Mouse (Mus musculus): ENCODE data around the gene Gm49601.
A peak's percentile ranks its signal among the peaks of the same experiment; 100 is the strongest.

Gene Gm49601

GRCm38 (mm10) chr16:18629390-18630231, 3.4 kb upstream of the Gm49601 start, which contains the start of gene Sept5:
TSS of gene Sept5 (minus strand) at chr16:18629954.
- DNase-seq (ENCODE audit: low spot score): peak; percentile 42

GRCm38 (mm10) chr16:18628948-18629340, 2.7 kb upstream of the Gm49601 start:
- DNase-seq (ENCODE audit: low spot score): no peak

DNA sequence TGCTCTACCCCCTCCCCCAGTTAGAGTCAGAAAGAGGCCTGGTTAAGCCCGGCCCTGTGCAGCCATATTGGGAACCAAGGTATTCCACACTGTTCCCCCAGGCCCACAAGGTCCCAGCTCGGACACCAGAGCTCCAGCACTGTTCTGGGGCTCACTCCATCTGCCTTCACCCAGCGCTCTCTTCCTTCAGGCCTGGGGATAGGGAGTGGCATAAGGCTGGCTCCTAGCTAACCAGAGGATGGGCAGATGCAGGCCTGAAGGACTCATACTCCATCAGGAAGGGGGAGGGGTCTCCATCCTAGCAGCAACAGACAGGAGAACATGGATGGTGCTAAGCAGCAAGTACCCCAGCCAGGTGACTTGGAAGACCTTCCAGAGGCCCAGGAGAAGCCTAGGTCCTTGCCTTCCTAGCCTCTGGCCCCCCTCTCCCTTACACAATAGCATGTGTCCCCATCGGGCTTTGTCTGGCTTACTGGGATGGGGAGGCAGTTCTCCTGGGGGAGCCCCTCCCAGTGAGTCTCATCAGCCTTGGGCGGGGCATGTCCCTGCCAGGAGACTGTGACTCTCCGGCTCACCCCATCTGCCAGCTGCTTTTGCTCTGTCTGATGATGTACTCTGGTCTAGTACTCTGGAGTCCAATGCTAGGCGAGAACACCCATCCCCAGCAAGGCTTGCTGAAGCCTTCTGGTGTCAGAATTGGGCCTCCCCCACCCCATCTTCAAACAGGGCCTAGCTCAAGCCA, 2.1 kb upstream of the Gm49601 start:
- DNase-seq (ENCODE audit: low spot score): no peak

DNA sequence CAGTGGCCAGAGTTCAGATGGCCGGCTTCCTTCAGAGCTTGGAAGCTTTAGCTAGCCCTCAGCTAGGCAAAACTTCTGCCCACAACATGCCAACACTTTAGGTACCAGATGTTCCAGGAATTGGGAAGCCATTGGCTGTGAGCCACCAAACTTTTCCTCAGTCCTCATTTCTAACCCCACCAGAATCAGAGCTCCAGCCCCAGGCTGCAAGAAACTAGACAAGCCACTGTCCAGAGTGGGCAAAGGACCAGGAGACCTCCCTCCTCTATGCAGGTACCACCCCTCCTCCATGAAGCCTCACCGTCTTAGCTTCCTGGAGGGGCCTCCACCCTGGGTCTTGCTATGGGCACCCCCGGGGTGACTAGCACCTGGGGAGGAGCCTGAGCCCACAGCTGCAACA, 936 bp upstream of the Gm49601 start:
- DNase-seq (ENCODE audit: low spot score): no peak

DNA sequence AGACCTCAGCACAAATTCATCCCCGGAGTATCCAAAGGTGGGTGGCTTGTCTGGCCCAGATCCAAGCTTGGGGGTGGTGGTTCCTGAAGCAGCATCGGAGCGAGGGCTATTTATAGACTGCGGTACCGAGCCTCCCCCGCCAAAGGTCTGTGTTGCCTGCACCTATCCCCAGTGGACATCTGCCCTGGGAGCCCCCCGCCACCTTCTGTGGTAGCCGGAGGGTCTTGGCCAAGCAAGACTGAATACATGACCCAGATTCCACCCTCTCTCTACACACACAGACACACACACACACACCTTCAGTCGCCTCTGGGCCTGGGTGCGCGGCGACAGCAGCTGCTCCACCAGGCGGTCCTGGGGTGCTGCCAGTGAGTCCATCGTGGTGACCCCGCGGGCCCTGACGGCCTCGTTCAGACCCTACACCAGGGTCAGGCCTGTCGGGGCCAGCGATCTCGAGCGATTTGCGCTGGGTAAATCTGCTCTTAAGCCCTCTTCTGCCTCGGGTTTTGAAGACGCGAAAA, 376 bp downstream of the Gm49601 start:
- DNase-seq (ENCODE audit: low spot score): no peak

- DNase-seq (ENCODE audit: low spot score): no peak
Observed at GRCm38 (mm10) chr16:18625097-18625496, 1.1 kb downstream of the Gm49601 start.

DNA sequence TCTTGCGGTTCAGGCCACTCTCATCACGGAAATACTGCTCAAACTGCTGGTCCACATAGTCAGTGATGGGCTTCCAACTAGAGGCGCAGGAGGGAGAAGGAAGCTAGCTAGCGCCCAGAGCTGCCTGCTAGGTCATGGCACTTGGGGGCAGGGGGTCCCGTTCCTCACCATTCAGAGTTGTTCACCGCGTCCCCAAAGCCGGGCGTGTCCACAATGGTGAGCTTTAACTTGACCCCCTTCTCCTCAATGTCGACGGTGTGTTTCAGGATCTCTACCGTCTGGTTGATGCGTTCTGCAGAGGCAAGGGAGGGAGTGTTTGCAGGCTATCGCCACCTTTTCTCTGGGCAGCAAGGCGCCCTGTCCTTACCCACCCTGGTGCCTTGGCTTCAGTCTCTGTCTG, 1.6 kb downstream of the Gm49601 start:
- DNase-seq (ENCODE audit: low spot score): no peak

DNA sequence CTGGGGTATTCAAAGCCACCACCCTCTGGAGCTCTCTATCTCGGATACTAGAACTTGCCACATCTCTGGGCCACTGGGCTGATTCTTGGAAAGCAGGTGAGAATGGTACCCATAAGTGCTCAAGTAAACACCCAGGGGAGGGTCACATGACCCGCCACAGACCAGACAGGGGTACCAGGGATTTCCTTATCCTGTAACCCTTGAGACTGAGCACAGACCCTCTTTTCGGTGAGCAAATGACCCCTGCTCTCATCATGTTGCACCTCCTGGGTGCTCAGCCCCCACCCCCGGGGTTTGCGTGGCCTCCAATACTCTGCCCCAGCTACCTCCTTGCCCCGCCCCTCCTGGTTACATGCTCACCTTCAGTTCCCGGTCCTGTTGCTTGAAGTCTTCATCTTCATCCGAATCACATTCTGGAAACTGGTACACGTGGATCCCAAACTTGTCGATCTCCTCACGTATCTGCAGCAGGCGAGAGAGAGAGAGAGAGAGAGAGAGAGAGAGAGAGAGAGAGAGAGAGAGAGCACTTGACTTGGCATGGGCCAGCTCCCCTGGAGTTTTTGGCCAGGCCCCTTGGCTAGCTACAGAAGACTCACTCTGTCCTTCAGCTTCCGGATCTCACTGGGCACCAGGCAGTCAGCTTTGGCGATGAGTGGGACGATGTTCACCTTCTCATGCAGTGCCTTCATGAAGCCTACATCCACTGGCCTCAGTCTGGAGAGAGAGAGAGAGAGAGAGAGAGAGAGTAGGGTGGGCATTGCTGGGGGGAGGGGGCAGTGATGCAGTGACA, 2.3 kb downstream of the Gm49601 start:
- DNase-seq (ENCODE audit: low spot score): no peak

DNA sequence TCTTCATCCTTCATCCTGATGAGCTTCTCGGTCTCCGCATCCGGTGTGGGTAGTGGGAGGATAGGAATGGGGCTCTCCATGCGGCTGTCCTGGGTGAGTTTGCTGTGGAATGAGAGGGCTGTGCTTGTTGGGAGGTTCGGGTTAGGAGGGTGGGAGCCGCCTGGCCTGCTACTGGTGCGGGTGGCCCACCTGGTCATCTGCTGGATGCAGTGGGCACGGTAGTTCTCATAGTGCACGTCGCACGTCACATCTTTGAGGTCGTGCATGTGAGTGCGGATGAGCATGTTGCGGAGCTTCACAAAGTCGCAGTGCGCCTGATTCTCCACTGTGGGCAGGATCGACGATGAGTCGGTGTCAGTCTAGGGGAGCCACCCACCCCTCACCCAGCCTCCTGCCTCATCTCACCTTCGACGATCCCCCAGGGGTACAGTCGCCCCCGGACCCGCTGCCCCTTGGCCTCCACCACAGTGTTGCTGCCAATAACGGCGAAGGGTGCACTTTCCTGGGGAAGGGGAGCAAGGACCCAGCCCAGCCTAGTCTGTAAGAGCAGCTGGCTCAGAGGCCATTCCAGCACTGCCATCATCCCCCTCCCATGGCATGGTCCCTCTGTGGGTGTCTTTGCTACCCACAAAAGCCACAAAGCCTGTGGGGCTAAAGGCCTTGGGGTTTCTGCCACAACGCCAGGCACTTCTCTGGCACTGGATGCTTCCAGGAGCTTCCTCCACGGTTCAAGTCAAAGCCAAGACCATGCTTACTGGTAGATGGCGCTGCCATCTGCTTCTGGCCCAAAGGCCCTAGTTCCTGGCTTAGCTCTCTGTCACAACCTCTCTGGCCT, 3.1 kb downstream of the Gm49601 start:
- DNase-seq (ENCODE audit: low spot score): no peak

GRCm38 (mm10) chr16:18622019-18622418, 4.2 kb downstream of the Gm49601 start, which contains the start of gene Gp1bb:
TSS of gene Gp1bb (minus strand) at chr16:18622403.
- DNase-seq (ENCODE audit: low spot score): no peak

DNA sequence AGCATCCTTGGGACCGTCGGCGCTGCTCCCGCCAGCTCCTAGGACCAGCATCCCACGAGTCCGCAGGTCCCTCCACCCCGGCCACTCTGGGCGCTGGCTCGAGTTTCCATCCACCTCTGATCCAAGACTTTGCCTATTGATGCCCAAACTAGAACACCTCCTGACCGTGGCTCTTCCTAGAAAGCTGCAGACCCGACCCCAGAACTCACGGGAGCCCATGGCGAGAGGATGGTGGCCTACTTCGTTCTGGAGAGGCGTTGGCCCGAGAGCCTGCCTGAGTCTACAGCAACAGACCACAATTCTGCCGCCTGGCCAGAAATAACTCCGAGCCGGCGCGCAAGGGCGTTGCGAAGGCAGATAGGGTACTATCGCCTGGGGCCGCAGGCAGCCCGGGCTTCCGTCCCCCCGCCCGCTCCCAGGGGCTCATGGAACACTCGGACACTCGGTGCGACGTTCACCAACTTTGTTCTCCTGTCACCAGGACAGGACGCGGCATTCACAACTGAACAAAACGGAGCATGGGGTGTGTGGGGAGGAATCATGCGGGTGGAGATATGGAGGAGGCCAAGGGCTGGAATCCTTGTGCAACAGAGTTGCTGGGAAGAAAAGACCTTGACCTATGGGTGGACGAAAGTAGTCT, 4.7 kb downstream of the Gm49601 start:
- no peak for DNase-seq (ENCODE audit: low spot score)

DNA sequence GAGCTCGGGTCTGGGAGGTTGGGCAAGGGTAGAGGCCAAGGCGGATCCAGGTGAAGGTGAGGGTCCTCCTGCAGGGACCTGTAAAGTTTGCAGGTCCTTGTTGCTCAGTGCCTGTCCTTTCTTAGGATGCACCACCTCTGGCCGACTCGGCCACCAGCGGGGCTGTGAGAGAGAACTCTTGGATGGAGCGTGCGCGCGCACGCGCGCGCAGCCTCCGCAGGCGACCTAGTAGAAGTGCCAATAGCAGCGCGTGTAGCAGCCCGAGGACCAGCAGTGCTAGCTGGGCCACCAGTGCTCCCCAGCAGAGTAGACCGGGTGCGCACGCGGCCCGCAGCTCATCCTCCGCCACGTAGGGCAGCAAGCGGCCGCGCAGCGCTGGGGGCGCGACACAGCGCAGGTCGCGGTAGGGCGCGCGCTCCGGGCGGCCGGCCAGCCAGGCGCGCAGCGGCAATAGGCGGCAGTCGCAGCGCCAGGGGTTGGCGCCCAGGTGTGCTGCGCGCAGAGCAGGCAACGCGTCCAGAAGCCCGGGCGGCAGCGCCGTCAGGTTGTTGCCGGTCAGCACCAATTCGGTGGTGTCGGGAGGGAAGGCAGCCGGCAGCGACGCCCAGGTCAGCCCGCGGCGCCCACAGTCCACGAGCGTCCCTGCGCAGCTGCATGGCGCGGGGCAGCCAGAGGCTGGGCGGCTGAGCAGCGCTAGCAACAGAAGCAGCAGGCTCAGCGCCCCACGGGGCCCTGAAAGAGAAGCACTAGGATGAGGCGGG, 5.4 kb downstream of the Gm49601 start:
- no peak for DNase-seq (ENCODE audit: low spot score)

GRCm38 (mm10) chr16:18620201-18620600, 6.0 kb downstream of the Gm49601 start:
- no peak for DNase-seq (ENCODE audit: low spot score)

GRCm38 (mm10) chr16:18619110-18619509, 7.1 kb downstream of the Gm49601 start:
- no peak for DNase-seq (ENCODE audit: low spot score)

GRCm38 (mm10) chr16:18618297-18618696, 7.9 kb downstream of the Gm49601 start:
- no peak for DNase-seq (ENCODE audit: low spot score)

GRCm38 (mm10) chr16:18617370-18618065, 8.7 kb downstream of the Gm49601 start:
- peak; percentile 89 for DNase-seq (ENCODE audit: low spot score)

- DNase-seq (ENCODE audit: low spot score): no peak
Observed at GRCm38 (mm10) chr16:18613301-18613700, 12.9 kb downstream of the Gm49601 start.

DNA sequence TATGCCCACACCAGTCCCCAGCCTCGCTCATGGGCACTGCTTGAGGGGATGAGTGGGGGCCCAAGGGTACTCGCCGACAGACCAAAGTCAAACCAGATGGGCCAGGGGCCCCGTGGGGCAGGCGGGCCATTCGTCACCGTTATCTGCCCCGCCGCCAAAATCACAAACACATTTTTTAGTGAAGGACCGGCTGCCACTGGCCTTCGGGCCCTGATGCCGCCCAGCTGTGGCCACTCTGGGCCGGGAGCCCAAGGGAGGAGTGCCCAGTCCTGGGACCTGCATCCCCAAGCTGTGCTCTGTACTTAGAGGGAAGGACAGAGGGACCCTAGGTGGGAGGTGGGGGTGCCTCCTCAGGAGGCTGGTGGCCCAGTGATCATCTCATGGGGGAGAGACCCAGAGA, 14.5 kb downstream of the Gm49601 start:
- no peak for DNase-seq (ENCODE audit: low spot score)

DNA sequence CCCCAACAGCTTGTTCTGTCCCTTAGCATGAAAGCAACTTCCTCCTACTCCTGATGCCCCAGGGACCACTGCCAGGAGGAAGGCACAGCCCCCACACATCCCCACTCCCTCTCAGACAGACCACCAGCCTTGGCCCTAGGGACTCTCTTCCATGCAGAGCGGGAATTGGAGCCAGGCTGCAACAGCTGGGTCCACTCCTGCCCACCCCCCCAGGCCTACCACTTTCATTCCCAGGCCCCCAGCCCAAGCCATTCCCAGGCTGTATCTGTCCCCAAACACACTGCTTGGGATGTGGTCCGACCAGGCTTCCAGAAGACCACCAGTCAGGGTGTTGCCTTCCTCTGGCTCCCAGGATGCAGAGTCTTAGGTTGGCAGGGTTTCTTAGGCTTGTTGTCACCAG, 17.1 kb downstream of the Gm49601 start:
- no peak for DNase-seq (ENCODE audit: low spot score)

Data from ovary, postnatal 14 days (tissue).